Mouse (Mus musculus) right cerebral cortex, adult 18-20 months (tissue): ENCODE results near the gene Coq9.
"Not testable (repeated sequence)": the region's sequence is repeated elsewhere in the genome, so short reads cannot be mapped to it uniquely, and the experiment has no call there.

Experiments
- DNase-seq: peaks from one replicate; pipeline ENCODE4 v3.0.0; 2022; ENCODE audit warnings: mixed read lengths

Coq9 gene

DNA sequence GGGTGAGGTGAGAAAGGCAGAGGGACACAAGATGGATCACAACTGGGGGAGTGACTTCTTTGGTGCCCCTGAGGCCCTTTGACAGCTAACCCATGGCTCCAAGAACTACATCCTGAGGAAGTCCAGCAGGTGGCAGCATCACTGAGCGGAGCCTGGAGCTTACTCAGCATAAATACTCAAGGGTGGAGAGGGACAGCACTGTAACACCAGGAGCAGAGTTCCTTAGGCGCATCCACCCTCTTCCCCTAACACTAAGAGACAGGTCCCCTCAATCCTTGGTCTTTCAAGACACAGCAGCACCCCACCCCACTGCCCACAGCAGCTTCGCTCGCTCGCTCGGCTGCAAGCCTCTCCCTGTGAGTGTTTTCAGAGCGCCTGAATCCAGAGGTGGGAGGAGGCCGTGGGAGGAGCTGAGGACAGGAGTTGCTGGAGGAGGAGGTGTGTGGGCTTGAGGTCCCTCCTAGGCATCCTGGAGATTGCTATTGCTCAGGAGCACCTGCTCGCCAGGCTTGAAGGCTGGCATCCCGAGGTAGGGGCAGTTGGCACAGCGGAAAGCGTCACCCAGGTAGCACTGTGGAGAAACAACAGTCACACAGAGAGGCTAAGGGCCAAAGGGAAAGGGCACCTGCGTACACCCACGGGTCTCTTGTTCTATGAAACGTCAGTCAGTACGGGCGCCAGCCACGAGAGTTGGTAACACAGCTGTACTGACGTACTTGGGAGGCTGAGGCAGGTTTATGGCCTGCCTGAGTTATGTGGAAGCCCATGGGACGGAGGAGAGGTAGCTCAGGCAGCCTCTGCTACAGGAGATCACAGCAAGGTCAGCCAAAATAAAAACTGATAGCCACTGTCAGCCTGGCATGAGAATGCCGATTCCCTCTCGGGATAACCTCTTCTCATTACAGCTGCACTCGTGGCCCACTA, 15.2 kb upstream of the Coq9 start:
- DNase-seq, result peak; percentile 65

DNA sequence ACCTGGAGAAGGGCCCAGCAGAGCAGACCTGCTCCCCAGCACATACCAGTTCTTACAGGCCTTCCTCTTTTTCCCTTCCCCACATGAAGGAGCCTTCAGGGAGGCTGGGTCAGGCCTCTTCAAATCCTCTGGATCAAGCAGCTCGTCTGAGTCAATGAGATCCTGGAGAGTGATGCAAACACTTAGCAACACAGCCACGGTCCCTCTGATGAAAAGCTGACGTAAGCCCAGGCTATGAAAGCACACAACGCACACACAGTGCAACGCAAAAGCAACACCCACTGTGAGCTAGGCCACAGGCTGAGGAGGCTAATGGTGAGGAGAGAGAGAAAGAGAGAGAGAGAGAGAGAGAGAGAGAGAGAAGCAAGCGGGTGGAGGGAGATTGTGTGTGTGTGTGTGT, 13.0 kb upstream of the Coq9 start:
- DNase-seq, result no peak

- no peak for DNase-seq
Measured at GRCm38 (mm10) chr8:94826210-94826609, 11.9 kb upstream of the Coq9 start.

DNA sequence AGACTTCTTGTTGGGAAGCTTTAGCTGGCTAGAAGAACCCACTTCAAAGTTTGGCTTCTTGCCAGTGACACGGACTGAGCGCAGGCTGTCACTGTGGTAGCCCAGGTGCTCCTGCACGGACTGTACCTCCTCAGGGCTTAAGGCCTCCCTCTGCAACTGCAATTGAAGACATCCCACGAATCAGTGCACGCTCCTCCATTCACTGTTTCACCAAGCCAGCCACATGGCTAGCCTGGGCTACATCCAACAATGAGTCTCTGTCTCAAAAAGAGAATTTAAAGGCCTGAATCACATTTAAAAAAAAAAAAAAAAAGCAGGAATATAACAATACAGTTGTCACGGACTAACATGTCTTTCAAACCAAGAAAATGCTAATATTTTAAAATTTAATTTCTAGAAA, 9.8 kb upstream of the Coq9 start:
- no peak for DNase-seq

DNA sequence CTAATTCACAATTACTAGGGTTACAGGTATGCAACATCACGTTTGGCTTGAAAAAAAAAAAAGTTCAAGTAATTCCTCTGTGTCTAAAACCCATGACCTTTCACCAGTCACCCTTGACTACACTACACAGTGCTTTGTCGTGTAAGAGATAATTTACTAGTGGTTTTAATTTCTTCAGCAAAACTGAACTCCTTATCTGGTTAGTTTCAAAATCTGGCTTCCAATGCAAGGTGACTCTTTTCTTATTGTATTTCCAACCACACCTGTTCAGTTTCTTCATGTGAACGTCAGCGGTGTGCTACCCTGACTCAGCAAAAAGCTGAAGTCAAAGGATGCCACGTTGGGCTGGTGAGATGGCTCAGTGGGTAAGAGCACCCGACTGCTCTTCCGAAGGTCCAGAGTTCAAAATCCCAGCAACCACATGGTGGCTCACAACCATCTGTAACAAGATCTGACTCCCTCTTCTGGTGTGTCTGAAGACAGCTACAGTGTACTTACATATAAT, 4.2 kb upstream of the Coq9 start:
- DNase-seq, result not testable (repeated sequence)

DNA sequence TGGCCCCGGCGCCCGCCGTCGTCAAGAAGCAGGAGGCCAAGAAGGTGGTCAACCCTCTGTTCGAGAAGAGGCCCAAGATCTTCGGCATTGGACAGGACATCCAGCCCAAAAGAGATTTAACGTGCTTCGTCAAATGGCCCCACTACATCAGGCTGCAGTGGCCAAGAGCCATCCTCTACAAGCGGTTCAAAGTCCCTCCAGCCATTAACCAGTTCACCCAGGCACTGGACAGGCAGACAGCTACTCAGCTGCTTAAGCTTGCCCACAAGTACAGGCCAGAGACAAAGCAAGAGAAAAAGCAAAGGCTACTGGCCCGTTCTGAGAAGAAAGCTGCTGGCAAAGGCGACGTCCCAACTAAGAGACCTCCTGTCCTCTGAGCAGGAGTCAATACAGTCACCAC, 2.4 kb upstream of the Coq9 start:
- not testable (repeated sequence) for DNase-seq

GRCm38 (mm10) chr8:94836456-94837240, 1.5 kb upstream of the Coq9 start:
- no peak for DNase-seq

DNA sequence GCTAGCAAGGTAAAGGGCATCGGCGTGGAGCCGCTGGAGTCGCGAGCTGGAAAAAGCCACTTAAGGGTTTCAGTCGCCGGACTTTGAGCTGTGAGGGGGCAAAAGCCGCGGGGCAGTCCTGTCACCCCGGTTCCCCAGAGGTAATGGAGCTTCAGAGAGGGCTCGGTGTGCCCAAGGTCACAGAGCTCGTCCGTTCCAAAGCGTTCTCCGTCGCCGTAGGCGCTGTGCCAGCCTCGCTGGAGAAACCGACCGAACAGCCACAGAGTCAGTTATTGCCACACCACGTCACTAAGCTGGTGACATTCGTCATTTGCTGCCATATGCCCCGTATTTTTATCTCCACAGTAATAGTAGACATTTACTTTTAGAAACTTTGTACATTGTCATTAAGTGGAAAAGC, 479 bp downstream of the Coq9 start:
- peak; percentile 76 for DNase-seq

DNA sequence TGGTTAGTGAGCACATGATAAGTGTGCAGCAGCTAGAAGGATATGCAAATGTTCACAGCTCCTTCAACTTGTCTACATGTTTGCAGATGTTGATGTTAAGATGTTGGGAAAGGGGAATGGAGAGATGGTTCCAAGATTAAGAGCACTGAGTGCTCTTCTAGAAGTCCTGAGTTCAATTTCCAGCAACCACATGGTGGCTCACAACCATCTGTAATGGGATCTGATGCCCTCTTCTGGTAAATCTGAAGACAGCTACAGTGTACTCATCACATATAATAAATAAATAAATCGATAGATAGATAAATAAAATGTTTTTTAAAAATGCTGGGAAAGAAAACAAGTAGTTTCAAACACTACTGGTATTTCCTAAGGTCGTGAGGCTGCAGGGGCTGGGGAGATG, 3.1 kb downstream of the Coq9 start:
- no peak for DNase-seq

- no peak for DNase-seq
Measured at GRCm38 (mm10) chr8:94850049-94850448, 11.9 kb downstream of the Coq9 start.

DNA sequence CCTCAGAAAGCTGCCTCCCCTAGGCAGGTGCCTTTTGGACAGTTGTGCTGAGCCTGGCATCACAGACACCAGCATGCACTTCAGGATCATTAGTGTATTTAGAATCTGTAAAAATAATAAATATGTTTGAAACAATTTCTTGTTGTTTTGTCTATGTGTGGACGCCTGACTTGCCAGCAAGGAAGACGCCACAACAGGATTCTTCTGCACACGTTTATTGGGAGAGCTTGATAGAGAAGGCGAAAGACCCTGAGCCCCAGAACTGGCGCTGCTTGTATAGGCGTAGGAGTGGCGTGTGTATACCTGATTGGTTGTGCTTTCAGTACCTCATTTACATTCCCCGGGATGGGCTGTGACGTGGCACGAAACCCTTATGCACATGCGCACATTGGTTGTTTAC, 16.6 kb downstream of the Coq9 start:
- not testable (repeated sequence) for DNase-seq

DNA sequence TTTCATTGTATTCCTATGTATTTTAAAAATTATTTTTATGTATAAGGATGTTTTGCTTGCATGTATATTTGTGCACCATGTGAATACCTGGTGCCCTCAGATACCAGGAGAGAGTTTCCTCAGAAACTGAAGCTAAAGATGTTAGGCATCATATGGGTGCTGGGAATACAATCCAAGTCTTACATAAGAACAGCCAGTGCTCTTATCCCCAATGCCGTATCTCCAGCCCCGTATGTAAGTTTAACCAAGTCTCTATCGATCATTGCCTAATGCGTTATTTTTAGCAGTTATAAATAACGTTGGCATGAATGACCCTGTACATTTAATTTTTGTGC, 18.9 kb downstream of the Coq9 start:
- no peak for DNase-seq

DNA sequence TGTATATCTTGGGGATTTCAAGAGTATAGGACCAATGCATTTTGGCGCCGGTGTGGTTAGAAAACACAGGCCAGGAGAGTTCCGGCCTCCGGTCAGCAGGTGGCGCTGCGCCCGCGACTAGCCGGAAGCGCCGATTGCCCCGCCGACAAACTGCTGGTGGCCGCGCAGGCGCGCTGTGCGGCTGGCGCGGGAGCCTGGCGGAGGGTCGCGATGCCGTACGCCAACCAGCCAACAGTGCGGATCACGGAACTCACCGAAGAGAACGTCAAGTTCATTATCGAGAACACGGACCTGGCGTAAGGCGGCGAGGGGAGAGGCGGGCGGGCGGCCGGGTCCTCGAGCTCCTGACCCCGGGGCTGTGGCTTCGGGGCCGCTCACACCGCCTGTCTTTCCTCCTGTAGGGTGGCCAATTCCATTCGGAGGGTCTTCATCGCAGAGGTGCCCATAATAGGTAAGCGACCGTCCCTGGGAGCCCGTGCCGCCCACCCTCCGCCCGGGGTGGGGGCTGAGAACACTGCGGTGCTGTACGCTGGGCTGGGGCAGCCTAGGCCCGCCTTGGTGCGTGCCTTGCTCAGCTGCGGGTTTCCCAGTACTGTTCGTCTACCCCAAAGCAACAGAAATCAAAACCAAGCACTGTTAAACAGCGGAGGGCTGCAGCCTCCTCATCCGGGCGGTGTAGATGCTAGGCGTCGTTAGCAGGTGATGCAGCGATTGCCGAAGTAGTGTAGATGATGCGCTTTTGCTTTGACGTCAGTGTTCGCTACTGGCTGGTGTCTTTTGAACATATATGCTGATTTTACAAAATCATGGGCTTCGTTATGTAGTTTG, 19.4 kb downstream of the Coq9 start, which contains the start of gene Polr2c:
Gene Polr2c, plus strand, starts transcription at position 105 of the 828 bp plus-strand sequence.
- peak; percentile 90 for DNase-seq

DNA sequence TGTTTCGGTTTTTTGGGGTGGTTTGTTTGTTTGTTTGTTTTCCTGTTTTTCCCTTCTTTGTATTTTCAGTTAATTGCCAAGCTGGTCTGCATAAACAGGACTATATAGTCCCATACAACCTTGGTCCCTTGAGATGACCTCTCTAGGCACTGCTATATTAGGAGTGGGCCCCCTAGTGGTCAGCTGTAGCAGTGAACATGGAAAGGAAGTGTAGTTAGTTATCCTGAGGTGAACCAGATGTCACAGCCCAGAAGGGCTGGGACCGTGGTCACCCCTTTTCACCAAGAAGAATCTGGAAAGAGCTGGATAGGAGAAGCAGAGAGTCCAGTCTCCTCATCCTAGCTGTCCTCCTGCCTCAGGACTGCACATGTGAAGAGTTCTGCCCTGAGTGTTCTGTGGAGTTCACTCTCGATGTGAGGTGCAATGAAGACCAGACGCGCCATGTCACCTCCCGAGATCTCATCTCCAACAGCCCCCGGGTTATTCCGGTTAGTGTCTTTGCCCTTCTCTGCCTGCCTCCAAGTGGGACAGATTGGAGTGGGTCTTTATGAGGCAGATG, 23.3 kb downstream of the Coq9 start:
- no peak for DNase-seq

GRCm38 (mm10) chr8:94862487-94863220, 24.5 kb downstream of the Coq9 start:
- no peak for DNase-seq

GRCm38 (mm10) chr8:94863897-94864673, 26.0 kb downstream of the Coq9 start:
- no peak for DNase-seq

- no peak for DNase-seq
Measured at GRCm38 (mm10) chr8:94865292-94865691, 27.2 kb downstream of the Coq9 start.

DNA sequence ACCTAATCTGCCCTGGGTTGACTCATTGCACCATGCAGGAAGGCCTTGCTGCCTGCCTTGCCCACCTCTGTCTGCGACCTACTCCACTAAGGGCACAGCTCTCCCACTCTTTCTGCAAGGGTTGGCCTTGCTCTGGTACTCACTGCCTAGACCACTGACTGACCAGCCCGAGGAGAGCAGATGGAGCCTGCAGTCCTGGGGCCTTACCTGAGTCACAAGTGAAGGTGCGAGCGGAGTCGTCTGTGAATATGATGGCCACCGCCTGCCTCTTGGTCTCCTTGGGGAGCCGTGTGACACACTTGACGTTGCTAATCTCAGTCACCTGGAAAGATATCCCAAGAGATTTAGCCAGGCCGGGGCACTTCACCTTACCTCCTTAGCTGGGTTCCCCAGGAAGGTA, 28.8 kb downstream of the Coq9 start:
- DNase-seq, result no peak

DNA sequence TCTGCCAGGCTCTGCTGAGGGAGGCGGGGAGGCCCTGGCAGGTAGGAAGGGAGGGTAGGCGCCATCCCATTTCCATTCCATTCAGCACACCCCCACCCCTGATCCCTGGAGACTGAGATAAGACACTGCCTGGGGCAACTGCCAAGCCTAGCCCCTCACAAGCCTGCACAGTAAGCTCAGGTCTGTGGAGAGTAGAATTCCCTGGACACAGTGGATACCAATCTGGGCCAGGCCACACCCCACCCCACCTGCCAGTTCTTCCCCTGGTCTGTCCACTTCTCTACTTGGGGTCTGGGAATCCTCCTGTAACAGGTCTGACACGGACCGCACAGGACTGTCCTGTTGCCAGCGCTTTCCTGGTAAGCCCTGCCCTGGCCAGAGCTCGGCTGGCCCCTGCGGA, 31.0 kb downstream of the Coq9 start:
- no peak for DNase-seq

DNA sequence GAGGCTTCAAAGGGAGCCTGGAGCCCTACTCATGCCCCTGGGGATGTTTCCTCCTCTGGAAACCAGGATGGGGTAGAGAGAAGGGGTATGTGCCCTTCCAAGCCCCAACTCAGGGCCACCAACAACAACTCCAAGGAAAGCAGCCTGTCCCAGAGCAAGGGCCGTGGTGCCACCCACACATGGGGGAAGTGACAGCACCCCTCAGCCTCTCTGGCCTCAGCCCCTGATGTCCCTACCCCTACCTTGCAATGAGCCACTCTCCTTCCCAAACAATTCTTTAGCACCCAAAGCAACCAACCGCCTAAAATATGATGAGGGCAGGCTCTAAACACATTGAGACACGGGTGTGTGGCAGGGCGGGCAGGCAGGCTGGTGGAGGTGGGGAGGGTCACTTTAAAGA, 31.9 kb downstream of the Coq9 start:
- DNase-seq, result no peak
